Mouse (Mus musculus) adrenal gland, adult 2 months (tissue): ENCODE data around the gene P4htm. TPM values are rescaled to one million over a fixed set of nuclear protein-coding genes. Genes with fewer than 3 reads are reported as not detected.

ENCODE experiments used
- DNase-seq: peaks from one replicate; pipeline ENCODE4 v3.0.0; 2021
- microRNA-seq, 2 experiments: library from miRNA; unstranded; fragments of <30 nt; microRNA quantifications; one replicate each; pipeline ENCODE4 v1.2.0; 2021
- polyA plus RNA-seq: library from polyadenylated mRNA; depleted of rRNA; stranded (reverse); fragments of >200 nt; gene quantifications from 2 replicates; pipeline ENCODE4 v1.2.3, GENCODE M21; 2012; rRNA removed
- total RNA-seq, 2 experiments: library from RNA; stranded (reverse); gene quantifications; 2 replicates each; pipeline ENCODE4 v1.2.3; 2021

The P4htm gene
- total and polyA plus RNA-seq, 3 experiments: 7.1 to 17.2 (median 8.3) TPM

DNA sequence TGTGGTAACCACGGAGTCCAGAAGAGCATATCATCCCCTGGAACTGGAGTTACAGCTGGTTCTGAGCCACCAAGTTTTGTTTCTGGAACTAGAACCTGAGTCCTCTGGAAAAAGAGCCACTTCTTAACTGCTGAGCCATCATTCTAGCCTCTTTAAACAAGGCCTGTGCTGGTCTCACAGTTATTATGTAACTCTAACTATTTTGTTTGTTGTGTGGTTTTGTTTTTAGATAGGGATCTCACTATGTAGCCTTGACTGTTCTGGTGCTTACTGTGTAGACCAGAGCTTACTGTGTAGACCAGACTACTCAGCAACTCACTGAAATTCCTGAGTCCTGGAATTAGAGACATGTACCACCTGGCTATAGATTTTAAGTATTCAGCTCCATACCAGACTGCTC lies 50.6 kb downstream of the P4htm start:
- DNase-seq: no peak

- no peak for DNase-seq
Measured at GRCm38 (mm10) chr9:108545986-108546385, 51.5 kb downstream of the P4htm start.

DNA sequence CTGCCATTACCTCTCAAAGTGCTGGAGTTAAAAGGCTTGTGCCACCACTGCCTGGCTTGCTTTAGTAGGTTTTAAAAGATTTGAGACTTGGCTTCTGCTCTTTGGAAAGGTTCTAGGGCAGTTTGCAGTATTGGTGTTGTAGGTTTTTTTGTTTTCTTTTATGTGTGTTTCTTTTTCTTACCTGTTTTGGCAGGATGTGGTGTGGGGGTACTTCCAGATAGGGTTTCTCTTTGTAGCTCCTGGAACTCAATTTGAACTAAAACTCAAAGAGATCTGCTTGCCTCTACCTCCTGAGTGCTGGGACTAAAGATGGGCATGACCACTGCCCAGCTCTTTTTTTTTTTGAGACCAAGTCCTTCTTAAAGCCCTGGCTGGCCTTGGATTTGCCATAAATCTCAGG lies 56.6 kb downstream of the P4htm start:
- no peak for DNase-seq

- no peak for DNase-seq
Measured at GRCm38 (mm10) chr9:108531496-108531895, 66.0 kb downstream of the P4htm start.

- no peak for DNase-seq
Measured at GRCm38 (mm10) chr9:108530954-108531353, 66.5 kb downstream of the P4htm start.

Small RNA genes lying within 50 kb of the gene (microRNA-seq; reads per million reads assigned to microRNA genes)
- gene Gm24083: 0 reads per million in 2 experiments
- 0 reads per million in 2 experiments for gene Mir191
- 820 to 1,162 reads per million in 2 experiments for gene Mir425

Other genes starting within 250 kb of the P4htm start
- gene Usp4, start 249.8 kb downstream of the P4htm start, total RNA-seq: 100 to 1,000 TPM; 100 to 122 TPM
- 47.0 and 52.3 TPM in 2 replicates for gene Usp4, start 249.8 kb downstream of the P4htm start, polyA plus RNA-seq
- gene 1700102P08Rik, start 204.9 kb downstream of the P4htm start, total RNA-seq: 1 to 10 TPM in 1 of 2 experiments, under 1 TPM in 1; 0.52 to 1.8 TPM
- gene 1700102P08Rik, start 204.9 kb downstream of the P4htm start, polyA plus RNA-seq: 0.37 and 0.86 TPM in 2 replicates
- not detected for gene Ccdc36, start 169.2 kb downstream of the P4htm start, total RNA-seq
- gene Ccdc36, start 169.2 kb downstream of the P4htm start, polyA plus RNA-seq: not detected in 2 replicates
- gene BC048562, start 161.2 kb downstream of the P4htm start, total RNA-seq: not detected
- not detected in 2 replicates for gene BC048562, start 161.2 kb downstream of the P4htm start, polyA plus RNA-seq
- gene Ccdc71, start 137.1 kb downstream of the P4htm start, total RNA-seq: 10 to 100 TPM; 27.8 to 46.5 TPM
- gene Ccdc71, start 137.1 kb downstream of the P4htm start, polyA plus RNA-seq: 23.0 and 28.1 TPM in 2 replicates
- 10 to 100 TPM; 19.4 to 24.5 TPM for gene Klhdc8b, start 136.1 kb downstream of the P4htm start, total RNA-seq
- gene Klhdc8b, start 136.1 kb downstream of the P4htm start, polyA plus RNA-seq: 73.1 and 81.9 TPM in 2 replicates
- 100 to 1,000 TPM in 1 of 2 experiments, 10 to 100 TPM in 1; 94.0 to 107 TPM for gene Lamb2, start 117.9 kb downstream of the P4htm start, total RNA-seq
- gene Lamb2, start 117.9 kb downstream of the P4htm start, polyA plus RNA-seq: 136 and 150 TPM in 2 replicates
- 100 to 1,000 TPM; 172 to 248 TPM for gene Usp19, start 107.1 kb downstream of the P4htm start, total RNA-seq
- 221 and 261 TPM in 2 replicates for gene Usp19, start 107.1 kb downstream of the P4htm start, polyA plus RNA-seq
- 100 to 1,000 TPM; 186 to 192 TPM for gene Qars, start 90.0 kb downstream of the P4htm start, total RNA-seq
- 173 and 186 TPM in 2 replicates for gene Qars, start 90.0 kb downstream of the P4htm start, polyA plus RNA-seq
- 100 to 1,000 TPM; 105 to 126 TPM for gene Qrich1, start 80.9 kb downstream of the P4htm start, total RNA-seq
- gene Qrich1, start 80.9 kb downstream of the P4htm start, polyA plus RNA-seq: 119 and 129 TPM in 2 replicates
- 100 to 1,000 TPM in 1 of 2 experiments, 10 to 100 TPM in 1; 75.6 to 123 TPM for gene Impdh2, start 37.4 kb downstream of the P4htm start, total RNA-seq
- gene Impdh2, start 37.4 kb downstream of the P4htm start, polyA plus RNA-seq: 93.8 and 121 TPM in 2 replicates
- 10 to 100 TPM; 60.7 to 68.7 TPM for gene Ndufaf3, start 30.2 kb downstream of the P4htm start, total RNA-seq
- gene Ndufaf3, start 30.2 kb downstream of the P4htm start, polyA plus RNA-seq: 76.7 and 98.4 TPM in 2 replicates
- 10 to 100 TPM; 67.2 to 70.7 TPM for gene Dalrd3, start 27.8 kb downstream of the P4htm start, total RNA-seq
- 325 and 372 TPM in 2 replicates for gene Dalrd3, start 27.8 kb downstream of the P4htm start, polyA plus RNA-seq
- gene Wdr6, start 18.9 kb downstream of the P4htm start, total RNA-seq: 100 to 1,000 TPM in 1 of 2 experiments, 10 to 100 TPM in 1; 91.5 to 126 TPM
- 132 and 151 TPM in 2 replicates for gene Wdr6, start 18.9 kb downstream of the P4htm start, polyA plus RNA-seq
- 10 to 100 TPM; 52.0 to 74.6 TPM for gene Arih2, start 51.7 kb upstream of the P4htm start, total RNA-seq
- 19.7 and 23.9 TPM in 2 replicates for gene Arih2, start 51.7 kb upstream of the P4htm start, polyA plus RNA-seq
- gene Slc25a20, start 64.4 kb upstream of the P4htm start, total RNA-seq: 100 to 1,000 TPM; 123 to 170 TPM
- gene Slc25a20, start 64.4 kb upstream of the P4htm start, polyA plus RNA-seq: 38.0 and 46.7 TPM in 2 replicates
- 10 to 100 TPM; 28.1 to 43.7 TPM for gene Prkar2a, start 91.6 kb upstream of the P4htm start, total RNA-seq
- gene Prkar2a, start 91.6 kb upstream of the P4htm start, polyA plus RNA-seq: 12.1 and 14.6 TPM in 2 replicates
- 10 to 100 TPM; 82.9 to 85.9 TPM for gene Ip6k2, start 186.1 kb upstream of the P4htm start, total RNA-seq
- gene Ip6k2, start 186.1 kb upstream of the P4htm start, polyA plus RNA-seq: 73.4 and 92.1 TPM in 2 replicates
- gene Nckipsd, start 210.7 kb upstream of the P4htm start, total RNA-seq: 10 to 100 TPM; 11.1 to 12.0 TPM
- gene Nckipsd, start 210.7 kb upstream of the P4htm start, polyA plus RNA-seq: 43.1 and 54.5 TPM in 2 replicates
- 1 to 10 TPM; 2.2 to 2.3 TPM for gene Celsr3, start 228.7 kb upstream of the P4htm start, total RNA-seq
- gene Celsr3, start 228.7 kb upstream of the P4htm start, polyA plus RNA-seq: 4.9 and 7.2 TPM in 2 replicates